Mouse (Mus musculus) heart, adult 18-20 months (tissue): ENCODE measurements around the gene Rdh1. TPM values are rescaled to one million over a fixed set of nuclear protein-coding genes. Genes with fewer than 3 reads are reported as not detected.

ENCODE experiments used
- total RNA-seq, 2 experiments: library from RNA; stranded (reverse); gene quantifications; 2 replicates each; pipeline ENCODE4 v1.2.3; 2021

Rdh1 gene
- total RNA-seq, 2 experiments from 2014 or later = 0.07 to 0.10 TPM

Other genes starting within 250 kb of the Rdh1 start
- gene Ndufa4l2, start 244.8 kb upstream of the Rdh1 start, total RNA-seq = 10 to 100 TPM; 23.9 to 27.0 TPM
- gene Shmt2, start 237.3 kb upstream of the Rdh1 start, total RNA-seq = 10 to 100 TPM; 39.3 to 44.7 TPM
- under 1 TPM; 0.35 to 0.39 TPM for gene Nxph4, start 225.2 kb upstream of the Rdh1 start, total RNA-seq
- 10 to 100 TPM; 65.2 to 69.7 TPM for gene Lrp1, start 138.6 kb upstream of the Rdh1 start, total RNA-seq
- 10 to 100 TPM; 45.2 to 45.7 TPM for gene Stat6, start 116.7 kb upstream of the Rdh1 start, total RNA-seq
- 1 to 10 TPM; 3.6 to 3.8 TPM for gene Nemp1, start 92.8 kb upstream of the Rdh1 start, total RNA-seq
- gene Nab2, start 91.2 kb upstream of the Rdh1 start, total RNA-seq = 1 to 10 TPM; 4.8 to 5.3 TPM
- under 1 TPM in 1 of 2 experiments, not detected in 1; 0.08 TPM for gene Myo1a, start 54.6 kb upstream of the Rdh1 start, total RNA-seq
- not detected for gene Tac2, start 35.2 kb upstream of the Rdh1 start, total RNA-seq
- 1 to 10 TPM; 6.8 to 7.6 TPM for gene Zbtb39, start 20.2 kb upstream of the Rdh1 start, total RNA-seq
- gene Gpr182, start 8.0 kb upstream of the Rdh1 start, total RNA-seq = 1 to 10 TPM; 3.3 to 3.5 TPM
- under 1 TPM in 1 of 2 experiments, not detected in 1; 0.10 TPM for gene Rdh16f1, start 66 bp downstream of the Rdh1 start, total RNA-seq
- not detected for gene Rdh9, start 16.7 kb downstream of the Rdh1 start, total RNA-seq
- under 1 TPM in 1 of 2 experiments, not detected in 1; 0.10 TPM for gene Rdh16, start 41.4 kb downstream of the Rdh1 start, total RNA-seq
- gene Rdh19, start 90.2 kb downstream of the Rdh1 start, total RNA-seq = not detected
- gene Rdh16f2, start 106.8 kb downstream of the Rdh1 start, total RNA-seq = not detected
- not detected for gene Rdh7, start 129.1 kb downstream of the Rdh1 start, total RNA-seq
- gene Sdr9c7, start 138.8 kb downstream of the Rdh1 start, total RNA-seq = not detected
- gene Hsd17b6, start 247.9 kb downstream of the Rdh1 start, total RNA-seq = not detected